Mouse (Mus musculus) megakaryocyte, embryonic 14.5 days (primary cell): ENCODE data around the gene Ctxn1.

Experiments
- FLI1 ChIP-seq: IDR thresholded peaks from 2 replicates; pipeline ENCODE4 v1.6.1; 2012; ENCODE audit warnings: low read length, inconsistent platforms, mixed read lengths
- GATA1 ChIP-seq: IDR thresholded peaks from 3 replicates; pipeline ENCODE4 v1.6.1; 2012; ENCODE audit warnings: mixed read lengths, low read length, inconsistent platforms, borderline replicate concordance

- TF ChIP-seq FLI1, result no peak
- TF ChIP-seq GATA1, result no peak
These were observed 39.5 kb downstream of the Ctxn1 start for GRCm38 (mm10) chr8:4219617-4220016.
